ENCODE assay signal across 16 mouse cellular contexts in genomic region chr15:31407490-31407889, GRCm38 (mm10). TPM values are rescaled to one million over a fixed set of nuclear protein-coding genes. Genes with fewer than 3 reads are reported as not detected.
DNase-seq lines count a peak whose midpoint lies in the region; ATAC-seq and TF ChIP-seq lines count a peak whose summit lies in the region.
"Had no signal": no experiment of that assay in that cellular context is flagged by ENCODE, and none has a peak within 500 bp of the region (broad histone marks: within the 10 kb centered on the region; RNA-seq: fewer than 3 reads in every experiment).

No protein-coding gene starts in this region.

- H3K27me3 ChIP-seq in intestine, embryonic 16.5 days (replicated peaks; ENCODE audit: control insufficient read depth, insufficient read depth, low read length) = no peaks in the 10 kb centered on the region
- H3K27me3 ChIP-seq in liver, embryonic 14.5 days (ENCODE audit: control insufficient read depth, insufficient read depth, low read length) = no peaks in the 10 kb centered on the region
- no peaks in the 10 kb centered on the region for H3K27me3 ChIP-seq in hindbrain, embryonic 16.5 days (replicated peaks; ENCODE audit: control insufficient read depth, insufficient read depth, low read length)
- H3K27me3 ChIP-seq in heart, embryonic 12.5 days (replicated peaks) = no peaks in the 10 kb centered on the region
- H3K27me3 ChIP-seq: forebrain, embryonic 15.5 days; hindbrain, embryonic 15.5 days; limb, embryonic 15.5 days; midbrain, embryonic 13.5 days had no signal

- 43% methylated on average over 4 of the region's 4 CpGs for WGBS in intestine, embryonic 16.5 days
- 51% methylated on average over 4 of the region's 4 CpGs for WGBS in liver, embryonic 14.5 days (ENCODE audit: insufficient replicate concordance)
- 80% methylated on average over 4 of the region's 4 CpGs for WGBS in hindbrain, embryonic 16.5 days
- WGBS in heart, embryonic 12.5 days = 69% methylated on average over 4 of the region's 4 CpGs

- H3K4me1 ChIP-seq in intestine, embryonic 16.5 days (ENCODE audit: control insufficient read depth, insufficient read depth, low read length) = peaks cover 11% of the 10 kb centered on the region
- peaks cover 0 to 4% of the 10 kb centered on the region in 2 experiments; a peak in 2 of 4 replicates for H3K4me1 ChIP-seq in liver, embryonic 14.5 days (replicated peaks; ENCODE audit: control insufficient read depth in 2 of 2, insufficient read depth in 2 of 2, low read length in 1 of 2)
- H3K4me1 ChIP-seq in hindbrain, embryonic 16.5 days (ENCODE audit: control insufficient read depth, insufficient read depth, low read depth, low read length) = no peaks in the 10 kb centered on the region
- peaks cover 5% of the 10 kb centered on the region; the same call in 1 of the 2 replicates for H3K4me1 ChIP-seq in heart, embryonic 12.5 days (replicated peaks)
- H3K4me1 ChIP-seq: limb, embryonic 15.5 days had no signal

- no peak for TF ChIP-seq CTCF in liver, embryonic 14.5 days (IDR thresholded peaks at IDR 0.05; ENCODE audit: low read depth)

- ATAC-seq in intestine, embryonic 16.5 days = peak; percentile 92
- ATAC-seq in liver, embryonic 14.5 days (ENCODE audit: insufficient read depth) = peak; percentile 72
- ATAC-seq in hindbrain, embryonic 16.5 days = no peak
- ATAC-seq in heart, embryonic 12.5 days (ENCODE audit: insufficient number of reproducible peaks, low FRiP score) = no peak
- ATAC-seq: forebrain, embryonic 15.5 days; midbrain, embryonic 13.5 days had no signal

- H3K27ac ChIP-seq in intestine, embryonic 16.5 days (ENCODE audit: low read length) = no peak overlapping the region
- H3K27ac ChIP-seq in liver, embryonic 14.5 days = no peak overlapping the region
- no peak overlapping the region for H3K27ac ChIP-seq in hindbrain, embryonic 16.5 days (ENCODE audit: low read depth, low read length)
- H3K27ac ChIP-seq in heart, embryonic 12.5 days (ENCODE audit: poor library complexity, severe bottlenecking) = no peak overlapping the region
- H3K27ac ChIP-seq: forebrain, embryonic 15.5 days; hindbrain, embryonic 15.5 days; limb, embryonic 15.5 days; midbrain, embryonic 13.5 days had no signal

- H3K4me3 ChIP-seq in intestine, embryonic 16.5 days (ENCODE audit: low read length) = no peak overlapping the region
- no peak overlapping the region for H3K4me3 ChIP-seq in liver, embryonic 14.5 days (ENCODE audit: insufficient read depth in 1 of 2, low read depth in 2 of 2, low read length in 2 of 2)
- no peak overlapping the region for H3K4me3 ChIP-seq in hindbrain, embryonic 16.5 days (ENCODE audit: low read length)
- no peak overlapping the region for H3K4me3 ChIP-seq in heart, embryonic 12.5 days
- H3K4me3 ChIP-seq: forebrain, embryonic 15.5 days; hindbrain, embryonic 15.5 days; limb, embryonic 15.5 days; midbrain, embryonic 13.5 days; myocyte had no signal

- H3K9ac ChIP-seq in intestine, embryonic 16.5 days (ENCODE audit: low read depth, low read length) = no peak overlapping the region
- no peak overlapping the region for H3K9ac ChIP-seq in liver, embryonic 14.5 days (replicated peaks)
- H3K9ac ChIP-seq in hindbrain, embryonic 16.5 days (ENCODE audit: low read depth, low read length) = no peak overlapping the region
- no peak overlapping the region for H3K9ac ChIP-seq in heart, embryonic 12.5 days
- H3K9ac ChIP-seq: forebrain, embryonic 15.5 days; hindbrain, embryonic 15.5 days; limb, embryonic 15.5 days; midbrain, embryonic 13.5 days had no signal

- DNase-seq in kidney, adult 18-20 months = peak; percentile 73
- DNase-seq in kidney, postnatal 14 days = peak; percentile 88
- DNase-seq in liver, embryonic 14.5 days (ENCODE audit: low read depth in 3 of 3, low spot score in 3 of 3) = peak in 2 of 3 experiments; percentile 16 to 26
- no peak for DNase-seq in adrenal gland, postnatal 4 days (ENCODE audit: low spot score in 2 of 2)
- DNase-seq: adrenal gland, postnatal 25 days; cerebellum, postnatal 10 days; heart, postnatal 14 days; layer of hippocampus, adult 9-11 months had no signal

- no peak overlapping the region for H3K4me2 ChIP-seq in intestine, embryonic 16.5 days (ENCODE audit: low read depth, low read length)
- no peak overlapping the region for H3K4me2 ChIP-seq in liver, embryonic 14.5 days (ENCODE audit: low read depth)
- H3K4me2 ChIP-seq in hindbrain, embryonic 16.5 days (ENCODE audit: low read length) = no peak overlapping the region
- no peak overlapping the region for H3K4me2 ChIP-seq in heart, embryonic 12.5 days
- H3K4me2 ChIP-seq: forebrain, embryonic 15.5 days; hindbrain, embryonic 15.5 days; limb, embryonic 15.5 days; midbrain, embryonic 13.5 days had no signal

- H3K9me3 ChIP-seq in intestine, embryonic 16.5 days (ENCODE audit: control insufficient read depth, low read length) = no peaks in the 10 kb centered on the region
- no peaks in the 10 kb centered on the region for H3K9me3 ChIP-seq in liver, embryonic 14.5 days (ENCODE audit: control insufficient read depth, low read length)
- no peaks in the 10 kb centered on the region for H3K9me3 ChIP-seq in hindbrain, embryonic 16.5 days (ENCODE audit: control insufficient read depth, low read length)
- no peaks in the 10 kb centered on the region for H3K9me3 ChIP-seq in heart, embryonic 12.5 days (replicated peaks)
- H3K9me3 ChIP-seq: forebrain, embryonic 15.5 days; hindbrain, embryonic 15.5 days; limb, embryonic 15.5 days; midbrain, embryonic 13.5 days had no signal

- TF ChIP-seq EP300 in liver, embryonic 14.5 days (IDR thresholded peaks at IDR 0.05; ENCODE audit: low read depth) = no peak

- H3K36me3 ChIP-seq in intestine, embryonic 16.5 days (ENCODE audit: control insufficient read depth, insufficient read depth, low read length) = no peaks in the 10 kb centered on the region
- no peaks in the 10 kb centered on the region for H3K36me3 ChIP-seq in liver, embryonic 14.5 days (replicated peaks; ENCODE audit: control insufficient read depth, insufficient read depth, low read depth)
- no peaks in the 10 kb centered on the region for H3K36me3 ChIP-seq in hindbrain, embryonic 16.5 days (ENCODE audit: control insufficient read depth, insufficient read depth, low read length)
- no peaks in the 10 kb centered on the region for H3K36me3 ChIP-seq in heart, embryonic 12.5 days
- H3K36me3 ChIP-seq: forebrain, embryonic 15.5 days; hindbrain, embryonic 15.5 days; limb, embryonic 15.5 days; midbrain, embryonic 13.5 days had no signal

RNA-seq across cellular contexts. Expression of gene Ankrd33b, which starts 40.0 kb away (rescaled TPM):
- polyA plus RNA-seq in intestine, embryonic 16.5 days (2015; fragmentation: Nextera tagmentation; extraction: Ambion mirVana) = 0.07 and 0.76 TPM in 2 replicates
- 0.19 and 0.24 TPM in 2 replicates for polyA plus RNA-seq in liver, embryonic 14.5 days (2012; rRNA removed)
- 0.27 and 0.43 TPM in 2 replicates for polyA plus RNA-seq in liver, embryonic 14.5 days (2014; fragmentation: Nextera tagmentation; extraction: Ambion mirVana)
- total RNA-seq in adrenal gland, postnatal 4 days (2021) = 1 to 10 TPM; 2.1 to 5.5 TPM
- 0.98 and 1.2 TPM in 2 replicates for polyA plus RNA-seq in hindbrain, embryonic 16.5 days (2015; fragmentation: Nextera tagmentation; extraction: Ambion mirVana)
- 1.7 and 2.1 TPM in 2 replicates for polyA plus RNA-seq in heart, embryonic 12.5 days (2016; fragmentation: Nextera tagmentation; extraction: Ambion mirVana)

RNA-seq across cellular contexts. Expression of gene Ropn1l, which starts 46.0 kb away (rescaled TPM):
- 1.7 and 1.9 TPM in 2 replicates for polyA plus RNA-seq in intestine, embryonic 16.5 days (2015; fragmentation: Nextera tagmentation; extraction: Ambion mirVana)
- 0.86 and 1.0 TPM in 2 replicates for polyA plus RNA-seq in liver, embryonic 14.5 days (2012; rRNA removed)
- 1.9 and 2.7 TPM in 2 replicates for polyA plus RNA-seq in liver, embryonic 14.5 days (2014; fragmentation: Nextera tagmentation; extraction: Ambion mirVana)
- total RNA-seq in adrenal gland, postnatal 4 days (2021) = 1 to 10 TPM; 2.2 to 3.8 TPM
- 2.0 and 2.9 TPM in 2 replicates for polyA plus RNA-seq in hindbrain, embryonic 16.5 days (2015; fragmentation: Nextera tagmentation; extraction: Ambion mirVana)
- polyA plus RNA-seq in heart, embryonic 12.5 days (2016; fragmentation: Nextera tagmentation; extraction: Ambion mirVana) = 2.2 and 2.5 TPM in 2 replicates

Comparison
In these comparisons a context has a peak if more than half of its experiments do, and no peak if none do; other contexts are left out.
1. ATAC-seq: peak in intestine, embryonic 16.5 days (single experiment) and liver, embryonic 14.5 days (single experiment); none in hindbrain, embryonic 16.5 days (single experiment) and heart, embryonic 12.5 days (single experiment).
2. DNase-seq: peak in kidney, adult 18-20 months (single experiment), kidney, postnatal 14 days (single experiment) and liver, embryonic 14.5 days (2 of 3); none in adrenal gland, postnatal 4 days (0 of 2).